Mouse (Mus musculus) hindbrain, embryonic 11.5 days (tissue): ENCODE results near the gene Gm21915. TPM values are rescaled to one million over a fixed set of nuclear protein-coding genes. Genes with fewer than 3 reads are reported as not detected.

Experiments used
- ATAC-seq: fragments of 200-750 bp; cut with Nextera tagmentation; 2 replicates; pipeline ENCODE4 v1.8.0; 2017; ENCODE audit warnings: mild to moderate bottlenecking, moderate TSS enrichment, moderate library complexity; ENCODE audit not compliant: low FRiP score
- DNase-seq: peaks from one replicate; pipeline ENCODE4 v3.0.0-alpha.2; 2015; ENCODE audit warnings: low spot score
- H3K27ac ChIP-seq: fragments of 300-500 bp; sonication (generic); 2 replicates; pipeline ENCODE4 v1.5.1; 2014; ENCODE audit warnings: mild to moderate bottlenecking, low read depth, low read length
- H3K27me3 ChIP-seq: fragments of 300-500 bp; sonication (generic); 2 replicates; pipeline ENCODE4 v1.6.1; 2014; ENCODE audit warnings: mild to moderate bottlenecking, low read length, moderate library complexity, mixed read lengths; ENCODE audit not compliant: control insufficient read depth, insufficient read depth
- H3K36me3 ChIP-seq: fragments of 300-500 bp; sonication (generic); 2 replicates; pipeline ENCODE4 v1.6.1; 2014; ENCODE audit warnings: mild to moderate bottlenecking, low read length, moderate library complexity, mixed read lengths; ENCODE audit not compliant: control insufficient read depth, insufficient read depth
- H3K4me1 ChIP-seq: fragments of 300-500 bp; sonication (generic); replicated peaks from 2 replicates; pipeline ENCODE4 v1.6.1; 2014; ENCODE audit warnings: low read length, mixed read lengths; ENCODE audit not compliant: control insufficient read depth, insufficient read depth
- H3K4me2 ChIP-seq: fragments of 300-500 bp; sonication (generic); replicated peaks from 2 replicates; pipeline ENCODE4 v1.6.1; 2014; ENCODE audit warnings: mild to moderate bottlenecking, low read depth, low read length
- H3K4me3 ChIP-seq: fragments of 300-500 bp; sonication (generic); 2 replicates; pipeline ENCODE4 v1.5.1; 2014; ENCODE audit warnings: low read depth, low read length
- H3K9ac ChIP-seq: fragments of 300-500 bp; sonication (generic); 2 replicates; pipeline ENCODE4 v1.6.1; 2014; ENCODE audit warnings: low read depth, low read length
- H3K9me3 ChIP-seq: fragments of 300-500 bp; sonication (generic); 2 replicates; pipeline ENCODE4 v1.6.1; 2016; ENCODE audit warnings: low read length; ENCODE audit not compliant: control insufficient read depth
- WGBS: fragments of 180-500 bp; shearing (Covaris S2); extraction: QIAGEN DNeasy Blood & Tissue Kit; methylation state at CpG from one replicate; pipeline ENCODE4 v1.1.7; 2014; 5-methylcytosine and 5-hydroxymethylcytosine counted together
- polyA plus RNA-seq: library from polyadenylated mRNA; unstranded; fragments of >200 nt; fragmentation: Nextera tagmentation; extraction: Ambion mirVana; gene quantifications from 2 replicates; pipeline ENCODE4 v1.2.1, GENCODE M21; 2014

The Gm21915 gene
- polyA plus RNA-seq, 1 experiment from 2014 or later = not detected

DNA sequence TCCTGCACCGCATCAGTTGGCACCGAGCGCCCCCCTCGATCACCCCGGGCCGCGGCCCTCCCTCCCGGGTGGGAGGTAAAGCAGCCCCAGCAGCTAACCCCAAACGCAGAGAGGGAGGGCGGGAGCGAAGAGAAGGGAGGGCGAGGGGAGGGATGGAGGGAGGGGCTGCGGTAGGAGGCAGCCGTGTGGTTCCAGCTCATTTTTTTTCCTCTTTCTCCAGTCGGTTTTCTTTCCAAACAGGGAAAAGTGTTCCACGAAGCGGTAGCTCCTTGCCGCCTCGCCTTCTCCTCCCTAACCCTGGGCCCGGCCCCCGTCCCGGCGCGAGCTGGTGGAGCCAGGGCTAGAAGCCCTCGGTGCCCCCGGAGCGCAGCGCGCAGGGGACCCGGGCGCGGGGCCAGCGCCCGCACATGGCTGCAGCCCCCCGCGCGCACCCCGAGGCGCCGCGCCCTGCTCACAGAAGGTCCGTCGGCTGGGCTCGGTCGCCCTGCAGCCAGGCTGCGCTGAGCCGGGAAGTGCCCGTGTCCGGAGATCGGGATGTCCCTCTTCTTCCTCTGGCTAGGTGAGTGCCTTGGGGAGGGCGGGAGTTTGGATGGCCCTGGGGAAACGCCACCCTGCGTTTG, 15.5 kb downstream of the Gm21915 start, which contains the start of gene Clmp:
Clmp (plus strand) TSS at position 162 of the 620 bp plus-strand sequence.
- Histone ChIP-seq H3K9ac (peak within 1 kb of the TSS; percentile 88), H3K4me1 (no peaks in the 10 kb centered on the region), H3K27ac (peak within 1 kb of the TSS; percentile 94), H3K36me3 (no peaks in the 10 kb centered on the region), H3K4me3 (peak within 1 kb of the TSS; percentile 79), H3K9me3 (no peaks in the 10 kb centered on the region), H3K4me2 (peak within 1 kb of the TSS; percentile 96), H3K27me3 (0 out of 2 replicates have a peak, but pooled peaks cover 4% of the 10 kb centered on the region)
- ATAC-seq (peak; percentile 78), DNase-seq (peak; percentile 74)
- WGBS = under 1% methylated on average over 50 of the region's 53 CpGs

- Histone ChIP-seq H3K9ac (peak overlapping the region; percentile 88), H3K27ac (peak overlapping the region; percentile 94), H3K27me3 (0 out of 2 replicates have a peak, but pooled peaks cover 4% of the 10 kb centered on the region), H3K36me3 (no peaks in the 10 kb centered on the region), H3K4me1 (no peaks in the 10 kb centered on the region), H3K4me3 (peak overlapping the region; percentile 79), H3K4me2 (peak overlapping the region; percentile 96), H3K9me3 (no peaks in the 10 kb centered on the region)
- under 1% methylated on average over 23 of the region's 23 CpGs for WGBS
- DNase-seq (peak; percentile 70), ATAC-seq (peak; percentile 80)
Observed at GRCm38 (mm10) chr9:40686421-40686899, 16.0 kb downstream of the Gm21915 start.

GRCm38 (mm10) chr9:40687053-40687452, 16.6 kb downstream of the Gm21915 start:
- DNase-seq (peak; percentile 31), ATAC-seq (no peak)
- Histone ChIP-seq H3K27me3 (0 out of 2 replicates have a peak, but pooled peaks cover 4% of the 10 kb centered on the region), H3K27ac (peak overlapping the region; percentile 94; the same call in 1 of the 2 replicates), H3K4me1 (no peaks in the 10 kb centered on the region), H3K36me3 (no peaks in the 10 kb centered on the region), H3K4me3 (peak overlapping the region; percentile 79), H3K4me2 (peak overlapping the region; percentile 96), H3K9ac (peak overlapping the region; percentile 88), H3K9me3 (no peaks in the 10 kb centered on the region)
- WGBS = 36% methylated on average over 5 of the region's 5 CpGs

DNA sequence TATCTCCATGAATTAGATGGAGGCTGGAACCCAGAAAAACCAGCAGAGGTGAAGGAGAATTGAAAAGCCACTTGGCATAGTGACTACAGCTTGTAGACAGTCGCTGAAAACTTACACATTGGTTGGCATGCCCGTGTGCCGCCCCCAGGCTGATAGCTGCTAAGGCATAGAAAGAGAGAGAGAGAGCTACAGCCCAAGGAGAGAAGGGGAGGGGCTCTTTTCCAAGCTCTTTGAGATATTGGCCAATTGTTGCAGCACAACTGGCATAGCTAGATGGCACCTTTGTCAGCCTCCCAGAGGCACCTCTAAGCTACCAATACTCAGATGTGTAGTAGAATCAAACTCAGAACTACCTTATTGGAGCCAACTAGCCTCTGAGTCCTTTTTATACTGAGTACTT, 17.1 kb downstream of the Gm21915 start:
- no peaks in the 10 kb centered on the region for H3K9me3 ChIP-seq
- H3K9ac ChIP-seq = no peak overlapping the region
- H3K27ac ChIP-seq = no peak overlapping the region
- no peaks in the 10 kb centered on the region for H3K36me3 ChIP-seq
- peak overlapping the region; percentile 79 for H3K4me3 ChIP-seq
- ATAC-seq (no peak), DNase-seq (no peak)
- H3K4me2 ChIP-seq = peak overlapping the region; percentile 96
- 0 out of 2 replicates have a peak, but pooled peaks cover 4% of the 10 kb centered on the region for H3K27me3 ChIP-seq
- H3K4me1 ChIP-seq = no peaks in the 10 kb centered on the region
- 50% methylated on average over 3 of the region's 3 CpGs for WGBS

GRCm38 (mm10) chr9:40690511-40690910, 20.1 kb downstream of the Gm21915 start:
- 90% methylated on average over 7 of the region's 7 CpGs for WGBS
- H3K27me3 ChIP-seq = 0 out of 2 replicates have a peak, but pooled peaks cover 4% of the 10 kb centered on the region
- H3K4me2 ChIP-seq = no peak overlapping the region
- 0 out of 2 replicates have a peak, but pooled peaks cover 2% of the 10 kb centered on the region for H3K4me1 ChIP-seq
- ATAC-seq (no peak), DNase-seq (no peak)
- no peak overlapping the region for H3K4me3 ChIP-seq
- no peak overlapping the region for H3K27ac ChIP-seq
- H3K9ac ChIP-seq = no peak overlapping the region
- no peaks in the 10 kb centered on the region for H3K36me3 ChIP-seq
- no peaks in the 10 kb centered on the region for H3K9me3 ChIP-seq

DNA sequence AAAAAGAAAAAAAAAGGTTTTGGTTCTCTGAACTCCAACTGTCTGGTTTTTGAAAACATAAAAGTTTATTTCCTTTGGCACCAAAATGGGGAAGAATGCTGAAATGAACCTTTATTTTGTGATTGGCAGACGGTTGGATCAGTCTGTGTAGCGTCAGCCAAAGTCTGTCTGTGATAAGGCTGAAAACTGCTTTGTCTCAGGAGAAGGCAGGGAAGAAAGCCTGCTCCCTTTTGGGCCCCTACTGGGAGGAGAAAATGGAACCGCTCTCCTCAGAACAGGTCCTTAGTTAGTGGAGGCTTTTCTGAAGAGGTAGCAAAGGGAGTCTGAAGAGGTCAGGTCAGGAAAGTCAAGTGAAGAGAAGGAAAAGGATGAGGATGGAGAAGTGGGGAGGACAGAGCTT, 22.6 kb downstream of the Gm21915 start:
- Histone ChIP-seq H3K9ac (no peak overlapping the region), H3K36me3 (no peaks in the 10 kb centered on the region), H3K4me3 (no peak overlapping the region), H3K9me3 (no peaks in the 10 kb centered on the region), H3K4me1 (0 out of 2 replicates have a peak, but pooled peaks cover 2% of the 10 kb centered on the region), H3K4me2 (no peak overlapping the region), H3K27me3 (no peaks in the 10 kb centered on the region), H3K27ac (no peak overlapping the region)
- ATAC-seq (no peak), DNase-seq (no peak)
- 42% methylated on average over 3 of the region's 3 CpGs for WGBS

DNA sequence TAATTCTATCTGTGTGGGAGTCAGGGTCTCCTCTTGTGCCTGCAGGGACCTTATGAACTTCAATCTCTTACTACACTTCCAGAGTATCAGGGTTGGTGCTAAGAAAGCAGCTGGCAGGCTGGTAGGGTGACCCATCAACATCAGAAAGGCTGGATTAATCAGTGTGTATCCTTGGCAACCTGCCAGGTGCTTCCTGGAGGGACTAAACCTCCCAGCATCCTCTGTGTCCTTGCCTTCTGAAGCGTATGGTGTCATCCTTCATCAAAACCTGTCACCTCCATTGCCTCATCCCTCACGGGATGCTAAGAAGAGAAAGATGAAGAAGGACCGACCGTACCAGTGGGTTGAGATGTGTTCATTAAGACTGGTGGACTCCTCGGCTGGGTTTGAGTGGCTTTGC, 23.4 kb downstream of the Gm21915 start:
- Histone ChIP-seq H3K4me2 (no peak overlapping the region), H3K4me3 (no peak overlapping the region), H3K27me3 (no peaks in the 10 kb centered on the region), H3K27ac (peak overlapping the region; percentile 40; the same call in 1 of the 2 replicates), H3K9ac (no peak overlapping the region), H3K9me3 (no peaks in the 10 kb centered on the region), H3K36me3 (no peaks in the 10 kb centered on the region), H3K4me1 (0 out of 2 replicates have a peak, but pooled peaks cover 2% of the 10 kb centered on the region)
- 56% methylated on average over 5 of the region's 5 CpGs for WGBS
- ATAC-seq = 0 out of 2 replicates have a peak, but pooled peaks have one; percentile 43
- DNase-seq = no peak

GRCm38 (mm10) chr9:40694284-40694683, 23.9 kb downstream of the Gm21915 start:
- H3K27me3 ChIP-seq = no peaks in the 10 kb centered on the region
- no peaks in the 10 kb centered on the region for H3K36me3 ChIP-seq
- 75% methylated on average over 12 of the region's 12 CpGs for WGBS
- H3K4me2 ChIP-seq = no peak overlapping the region
- no peak overlapping the region for H3K9ac ChIP-seq
- no peak for ATAC-seq
- no peaks in the 10 kb centered on the region for H3K9me3 ChIP-seq
- 0 out of 2 replicates have a peak, but pooled peaks cover 2% of the 10 kb centered on the region for H3K4me1 ChIP-seq
- DNase-seq = no peak
- H3K27ac ChIP-seq = peak overlapping the region; percentile 40; the same call in 1 of the 2 replicates
- H3K4me3 ChIP-seq = no peak overlapping the region
